In genomic region chr8:119635378-119635777, GRCm38 (mm10) we compare ENCODE assay signal across 9 mouse cellular contexts. TPM values are rescaled to one million over a fixed set of nuclear protein-coding genes. Genes with fewer than 3 reads are reported as not detected.
DNase-seq lines count a peak whose midpoint lies in the region; ATAC-seq lines count a peak whose summit lies in the region.
"Had no signal": no experiment of that assay in that cellular context is flagged by ENCODE, and none has a peak within 500 bp of the region (broad histone marks: within the 10 kb centered on the region; RNA-seq: fewer than 3 reads in every experiment).

Gene Kcng4, minus strand, starts transcription at chr8:119635680.

- no peak for DNase-seq in hindbrain, embryonic 11.5 days (ENCODE audit: low spot score)
- DNase-seq in gastrocnemius, postnatal 10 days: peak; percentile 32
- DNase-seq in kidney, postnatal 4 days: peak; percentile 51 to 64
- no peak for DNase-seq in T-cell, adult 2 months (ENCODE audit: low spot score)
- no peak for DNase-seq in urinary bladder, postnatal 4 days (ENCODE audit: low spot score in 2 of 2)
- DNase-seq in thymus, postnatal 0 days (ENCODE audit: low spot score): no peak
- DNase-seq: liver, embryonic 13.5 days had no signal

- H3K27me3 ChIP-seq in hindbrain, embryonic 13.5 days: peaks cover 38% of the 10 kb centered on the region
- no peaks in the 10 kb centered on the region for H3K27me3 ChIP-seq in hindbrain, embryonic 11.5 days (ENCODE audit: control insufficient read depth, insufficient read depth, low read length)

- no peak within 1 kb of the TSS for H3K4me2 ChIP-seq in hindbrain, embryonic 13.5 days
- no peak within 1 kb of the TSS for H3K4me2 ChIP-seq in hindbrain, embryonic 11.5 days (replicated peaks; ENCODE audit: low read depth, low read length)
- H3K4me2 ChIP-seq: liver, embryonic 13.5 days had no signal

- H3K36me3 ChIP-seq in hindbrain, embryonic 13.5 days: no peaks in the 10 kb centered on the region
- H3K36me3 ChIP-seq in hindbrain, embryonic 11.5 days (ENCODE audit: control insufficient read depth, insufficient read depth, low read length): no peaks in the 10 kb centered on the region
- H3K36me3 ChIP-seq: liver, embryonic 13.5 days had no signal

- H3K27ac ChIP-seq in hindbrain, embryonic 13.5 days: no peak within 1 kb of the TSS
- no peak within 1 kb of the TSS for H3K27ac ChIP-seq in hindbrain, embryonic 11.5 days (ENCODE audit: low read depth, low read length)
- H3K27ac ChIP-seq in brown adipose tissue, adult 24 weeks (replicated peaks; ENCODE audit: low read depth, low read length): peak within 1 kb of the TSS; percentile 38
- H3K27ac ChIP-seq: liver, embryonic 13.5 days had no signal

- WGBS in hindbrain, embryonic 13.5 days: 41% methylated on average over 6 of the region's 6 CpGs
- WGBS in hindbrain, embryonic 11.5 days: 47% methylated on average over 6 of the region's 6 CpGs

- H3K4me1 ChIP-seq in hindbrain, embryonic 13.5 days (replicated peaks): peaks cover 35% of the 10 kb centered on the region
- H3K4me1 ChIP-seq in hindbrain, embryonic 11.5 days (replicated peaks; ENCODE audit: control insufficient read depth, insufficient read depth, low read length): peaks cover 6% of the 10 kb centered on the region; the same call in 1 of the 2 replicates
- H3K4me1 ChIP-seq in brown adipose tissue, adult 24 weeks (ENCODE audit: control insufficient read depth, insufficient read depth, insufficient read length, low read length): peaks cover 17% of the 10 kb centered on the region
- H3K4me1 ChIP-seq: liver, embryonic 13.5 days had no signal

- H3K4me3 ChIP-seq in hindbrain, embryonic 13.5 days: no peak within 1 kb of the TSS
- H3K4me3 ChIP-seq in hindbrain, embryonic 11.5 days (ENCODE audit: low read depth, low read length): no peak within 1 kb of the TSS
- no peak within 1 kb of the TSS for H3K4me3 ChIP-seq in brown adipose tissue, adult 24 weeks (ENCODE audit: insufficient read depth, low read depth, low read length)
- H3K4me3 ChIP-seq: liver, embryonic 13.5 days had no signal

- H3K9me3 ChIP-seq in hindbrain, embryonic 13.5 days: no peaks in the 10 kb centered on the region
- no peaks in the 10 kb centered on the region for H3K9me3 ChIP-seq in hindbrain, embryonic 11.5 days (ENCODE audit: control insufficient read depth, low read length)
- H3K9me3 ChIP-seq: liver, embryonic 13.5 days had no signal

- ATAC-seq in hindbrain, embryonic 13.5 days (ENCODE audit: low FRiP score): no peak
- no peak for ATAC-seq in hindbrain, embryonic 11.5 days (ENCODE audit: low FRiP score)

- peak within 1 kb of the TSS; percentile 56 for H3K9ac ChIP-seq in hindbrain, embryonic 13.5 days
- no peak within 1 kb of the TSS for H3K9ac ChIP-seq in hindbrain, embryonic 11.5 days (ENCODE audit: low read depth, low read length)
- H3K9ac ChIP-seq: liver, embryonic 13.5 days had no signal

RNA-seq across cellular contexts. Expression of gene Kcng4, which starts in this region (rescaled TPM):
- polyA plus RNA-seq in hindbrain, embryonic 13.5 days (2015; fragmentation: Nextera tagmentation; extraction: Ambion mirVana): 0.09 TPM in 1 of 2 replicates, not detected in the other
- polyA plus RNA-seq in hindbrain, embryonic 11.5 days (2014; fragmentation: Nextera tagmentation; extraction: Ambion mirVana): 0.10 TPM in 1 of 2 replicates, not detected in the other
- polyA plus RNA-seq in brown adipose tissue, adult 24 weeks (2012; ENCODE audit: insufficient read depth, insufficient read length, missing spikeins): 1.9 TPM in 2 replicates
- total RNA-seq in gastrocnemius, postnatal 10 days (2021): under 1 TPM; 0.45 to 0.82 TPM
- polyA plus RNA-seq in thymus, postnatal 0 days (2015; fragmentation: Nextera tagmentation; extraction: Ambion mirVana): 0.04 and 0.07 TPM in 2 replicates
- polyA plus RNA-seq: liver, embryonic 13.5 days had no signal

Comparison
In these comparisons a context has a peak if more than half of its experiments do, and no peak if none do; other contexts are left out.
1. Peak in DNase-seq in gastrocnemius, postnatal 10 days; RNA of the gene not detected or under 1 TPM.
2. DNase-seq: peak in kidney, postnatal 4 days (2 of 2); none in hindbrain, embryonic 11.5 days (single experiment), T-cell, adult 2 months (single experiment), urinary bladder, postnatal 4 days (0 of 2) and thymus, postnatal 0 days (single experiment).